Mouse (Mus musculus) embryonic stem cell, embryonic (primary cell): ENCODE results near the gene Aurkb.

Source experiments
- CTCF ChIA-PET, 4 experiments: fragments of 300-600 bp in 2 of 4; fragments of 350-600 bp in 2 of 4; sonication (Branson Sonifier 250); formaldehyde crosslinking; loops; one replicate each; lab custom pipeline; 2022; ENCODE audit warnings: inconsistent platforms in 2 of 4; lab: Charles Lee
- POLR2A ChIA-PET, 4 experiments: fragments of 300-600 bp in 2 of 4; fragments of 350-600 bp in 2 of 4; sonication (Branson Sonifier 250); formaldehyde crosslinking; loops; one replicate each; lab custom pipeline; 2022; ENCODE audit warnings: antibody characterized with exemption in 4 of 4, inconsistent platforms in 1 of 4; lab: Charles Lee

Gene Aurkb

GRCm38 (mm10) chr11:69045531-69046394 is at the start of gene Aurkb:
Gene Aurkb, plus strand, starts transcription at chr11:69045647.
- ChIA-PET CTCF (interaction anchor here in 3 of 4 experiments (0.6 to 1.5 kb wide), 3 partner anchors 10 to 83 kb away, joined by 3 to 11 read pairs (median 3); partner anchors contain the start of gene Borcs6 (in 1 of the 3)), POLR2A (interaction anchor here in 3 of 4 experiments (0.5 to 3.3 kb wide), 15 partner anchors 9 to 1616 kb away, joined by 3 to 35 read pairs (median 5); partner anchors contain the start of genes Borcs6 (in 3 of the 3) and Per1 (in 1 of the 3))

DNA sequence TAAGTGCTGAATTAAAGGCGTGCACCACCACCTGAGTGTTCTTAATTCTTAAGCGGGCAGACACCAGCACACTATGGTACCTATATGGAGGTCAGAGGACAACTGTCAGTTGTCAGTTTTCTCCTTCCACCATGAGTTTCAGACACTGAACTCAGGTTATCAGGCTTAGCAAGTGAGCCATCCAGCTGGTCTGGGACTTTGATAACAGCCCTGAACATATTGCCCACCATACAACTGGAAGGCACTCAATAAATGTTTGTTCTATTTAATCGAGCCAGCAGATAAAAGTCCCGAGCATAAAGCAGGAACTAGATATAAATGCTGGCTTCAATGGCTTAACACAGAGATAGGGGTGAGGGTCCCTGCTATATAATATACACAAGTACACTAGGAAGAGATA is 48.4 kb upstream of the Aurkb start:
- ChIA-PET CTCF (no interaction called here), POLR2A (interaction anchor here in 2 of 4 experiments (1.0 to 2.7 kb wide), 6 partner anchors 10 to 57 kb away, joined by 3 to 14 read pairs (median 5); no protein-coding TSS in a partner anchor)

DNA sequence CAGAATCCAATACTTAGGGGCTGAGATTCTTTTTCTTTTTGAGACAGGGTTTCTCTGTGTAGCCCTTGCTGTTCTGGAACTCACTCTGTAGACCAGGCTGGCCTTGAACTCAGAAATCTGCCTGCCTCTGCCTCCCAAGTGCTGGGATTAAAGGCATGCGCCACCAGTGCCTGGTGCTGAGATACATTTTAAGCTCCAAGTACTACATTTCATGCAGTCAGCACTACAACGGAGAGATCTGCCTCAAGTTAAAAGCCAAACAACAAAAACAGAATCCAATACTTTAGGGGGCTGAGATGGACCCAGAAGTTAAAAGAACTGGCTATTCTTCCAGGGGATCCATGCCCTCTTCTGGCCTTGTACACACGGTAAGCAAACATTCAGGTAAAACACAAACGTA is 42.7 kb upstream of the Aurkb start:
- ChIA-PET CTCF (interaction anchor here in 2 of 4 experiments (0.9 to 1.3 kb wide), 2 partner anchors 98 to 143 kb away, joined by 3 to 4 read pairs; no protein-coding TSS in a partner anchor), POLR2A (interaction anchor here in 2 of 4 experiments (0.6 to 6.5 kb wide), 13 partner anchors 9 to 98 kb away, joined by 3 to 33 read pairs (median 4); partner anchors contain the start of gene Slc25a35 (in 1 of the 2))

DNA sequence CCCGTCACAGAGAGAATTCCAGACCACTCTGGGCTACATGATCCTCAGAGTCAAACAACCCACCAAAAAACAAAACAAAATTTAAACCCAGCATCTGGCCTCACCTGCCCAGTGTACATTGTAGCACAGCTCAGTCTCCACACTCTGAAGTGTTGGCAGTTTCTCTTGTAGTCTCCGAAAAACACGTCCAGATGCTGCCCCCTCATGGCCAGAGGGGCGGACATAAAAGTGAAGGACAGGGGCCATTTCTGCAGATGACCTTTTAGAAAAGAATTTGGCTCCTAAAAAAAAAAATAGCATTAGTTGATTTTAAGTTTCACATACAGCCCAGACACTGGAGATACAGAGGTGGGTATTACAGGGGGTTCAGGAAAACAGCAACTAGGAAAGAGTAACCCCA is 41.9 kb upstream of the Aurkb start:
- CTCF ChIA-PET, result interaction anchor here in 2 of 4 experiments (0.6 to 1.3 kb wide), 6 partner anchors 37 to 252 kb away, joined by 3 to 8 read pairs (median 4); partner anchors contain the start of gene Rnf222 (in 1 of the 2)

GRCm38 (mm10) chr11:69005193-69005592 is 40.3 kb upstream of the Aurkb start:
- ChIA-PET POLR2A (interaction anchor here in 3 of 4 experiments (0.5 to 6.5 kb wide), 20 partner anchors 9 to 576 kb away, joined by 3 to 33 read pairs (median 4); partner anchors contain the start of gene Slc25a35 (in 1 of the 3)), CTCF (interaction anchor here in 2 of 4 experiments (0.8 to 1.0 kb wide), 2 partner anchors 32 to 100 kb away, joined by 3 to 4 read pairs; no protein-coding TSS in a partner anchor)

More for the DNA sequence above, 41.9 kb upstream of the Aurkb start:
- POLR2A ChIA-PET, result interaction anchor here (0.6 to 6.5 kb wide), 13 partner anchors 9 to 150 kb away, joined by 3 to 33 read pairs (median 4); no protein-coding TSS in a partner anchor

GRCm38 (mm10) chr11:69006575-69006974 is 38.9 kb upstream of the Aurkb start:
- ChIA-PET POLR2A (interaction anchor here in 2 of 4 experiments (1.3 to 6.5 kb wide), 9 partner anchors 10 to 94 kb away, joined by 3 to 33 read pairs (median 7); no protein-coding TSS in a partner anchor), CTCF (interaction anchor here in 1 of 4 experiments (0.7 kb wide), 1 partner anchor 130 kb away, joined by 3 read pairs; no protein-coding TSS in a partner anchor)

DNA sequence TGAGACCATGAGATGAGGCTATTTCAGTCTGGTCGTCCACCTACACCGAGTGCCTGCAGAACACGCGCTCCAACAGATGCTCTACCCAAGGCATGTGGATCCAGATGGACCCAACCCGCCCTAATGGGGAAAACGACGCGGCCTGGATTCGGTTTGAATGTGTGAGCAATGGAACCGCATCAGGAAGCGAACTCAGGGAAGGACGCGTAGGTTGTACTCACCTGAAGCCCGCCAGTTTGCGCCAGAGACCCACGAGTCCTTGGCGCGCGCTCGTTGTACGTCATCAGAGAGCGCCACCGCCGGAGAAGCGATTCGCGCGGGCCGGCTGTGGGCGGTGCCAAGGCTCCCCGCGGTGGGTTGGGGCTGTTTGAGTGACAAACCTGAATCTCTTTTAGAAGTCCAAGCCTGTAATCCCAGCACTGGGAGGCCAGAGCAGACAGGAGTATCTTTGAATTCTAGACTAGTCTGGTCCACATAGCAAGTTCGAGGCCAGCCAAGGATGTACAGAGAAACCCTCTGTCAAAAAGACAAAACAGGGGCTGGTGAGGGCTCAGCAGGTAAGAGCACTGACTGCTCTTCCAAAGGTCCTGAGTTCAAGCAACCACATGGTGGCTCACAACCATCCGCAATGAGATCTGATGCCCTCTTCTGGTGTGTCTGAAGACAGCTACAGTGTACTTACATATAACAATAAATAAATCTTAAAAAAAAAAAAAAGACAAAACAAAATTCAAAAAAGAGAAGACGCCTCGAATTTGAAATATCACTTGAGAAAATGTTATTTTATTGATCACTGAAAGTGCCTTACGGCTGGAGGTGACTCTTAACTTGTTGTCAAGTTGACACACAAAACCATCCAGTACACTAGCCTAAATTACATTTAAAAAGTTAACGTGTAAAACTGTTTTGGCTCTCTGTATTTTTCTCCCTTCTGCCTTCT is 37.0 kb upstream of the Aurkb start, which contains the start of gene Pfas:
Gene Pfas, minus strand, starts transcription at position 279 of the 940 bp plus-strand sequence.
- POLR2A ChIA-PET, result interaction anchor here in 3 of 4 experiments (0.7 to 4.3 kb wide), 10 partner anchors 8 to 106 kb away, joined by 3 to 26 read pairs (median 4); partner anchors contain the start of genes Borcs6 (in 1 of the 3) and Rangrf (in 1 of the 3)
- CTCF ChIA-PET, result interaction anchor here in 3 of 4 experiments (0.6 to 0.7 kb wide), 3 partner anchors 13 to 40 kb away, joined by 3 read pairs; partner anchors contain the start of gene Slc25a35 (in 1 of the 3)

- ChIA-PET POLR2A (interaction anchor here in 2 of 4 experiments (1.1 to 3.2 kb wide), 3 partner anchors 9 to 105 kb away, joined by 4 to 15 read pairs (median 5); partner anchors contain the start of gene Borcs6 (in 1 of the 2)), CTCF (interaction anchor here in 2 of 4 experiments (0.5 to 1.9 kb wide), 2 partner anchors 26 to 409 kb away, joined by 3 to 5 read pairs; no protein-coding TSS in a partner anchor)
Measured at GRCm38 (mm10) chr11:69009508-69009907, 35.9 kb upstream of the Aurkb start.

DNA sequence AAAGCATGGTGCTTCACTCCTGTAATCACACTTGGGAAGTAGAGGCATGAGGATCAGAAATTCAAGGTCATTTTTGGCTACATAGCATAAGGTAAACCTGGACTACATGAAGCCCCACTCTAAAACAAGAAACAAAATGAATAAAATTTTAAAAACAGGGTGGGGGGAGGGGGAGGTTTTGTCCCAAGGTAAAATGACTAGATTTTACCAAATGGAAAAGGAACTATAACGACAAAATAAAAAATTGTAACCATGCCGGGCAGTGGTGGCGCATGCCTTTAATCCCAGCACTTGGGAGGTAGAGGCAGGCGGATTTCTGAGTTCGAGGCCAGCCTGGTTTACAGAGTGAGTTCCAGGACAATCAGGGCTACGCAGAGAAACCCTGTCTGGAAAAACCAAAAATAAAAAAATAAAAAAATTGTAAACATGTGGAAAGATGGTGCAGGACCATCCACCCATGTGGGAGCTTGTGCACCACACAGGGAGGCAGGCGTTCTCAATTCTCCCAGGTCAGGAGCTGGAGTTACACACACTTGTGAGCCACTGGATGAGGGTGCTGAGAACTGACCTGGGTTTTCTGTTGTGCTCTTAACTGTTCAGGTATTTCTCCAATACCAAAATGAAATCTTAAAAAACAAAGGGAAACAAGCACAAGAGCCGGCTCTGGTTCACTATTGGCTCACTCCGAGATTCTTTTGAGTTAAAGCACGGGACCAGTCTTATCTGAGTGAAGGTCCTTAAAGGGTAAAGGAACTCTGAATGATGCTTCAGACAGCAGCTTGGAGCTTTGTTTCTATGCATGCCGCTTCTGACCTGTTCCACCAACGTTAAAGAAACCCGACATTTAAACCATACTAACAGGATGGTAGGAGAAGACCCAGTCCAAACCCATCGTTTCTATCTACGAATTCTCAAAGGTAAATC is 34.8 kb upstream of the Aurkb start:
- POLR2A ChIA-PET, result interaction anchor here in 3 of 4 experiments (0.8 to 4.0 kb wide), 30 partner anchors 10 to 225 kb away, joined by 3 to 39 read pairs (median 7); partner anchors contain the start of genes Borcs6 (in 2 of the 3), Per1 (in 2 of the 3), Aurkb (in 1 of the 3) and Slc25a35 (in 1 of the 3)

DNA sequence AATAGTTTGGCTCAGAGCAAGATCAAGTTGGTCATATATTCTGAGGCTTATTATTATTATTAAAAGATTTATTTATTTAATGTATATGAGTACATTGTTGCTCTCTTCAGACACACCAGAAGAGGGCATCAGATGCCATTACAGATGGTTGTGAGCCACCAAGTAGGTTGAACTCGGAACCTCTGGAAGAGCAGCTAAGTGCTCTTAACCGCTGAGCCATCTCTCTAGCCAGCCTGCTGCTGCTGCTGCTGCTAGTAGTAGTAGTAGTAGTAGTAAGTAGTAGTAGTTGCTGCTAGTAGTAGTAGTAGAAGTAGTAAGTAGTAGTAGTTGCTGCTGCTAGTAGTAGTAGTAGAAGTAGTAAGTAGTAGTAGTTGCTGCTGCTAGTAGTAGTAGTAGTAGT is 34.0 kb upstream of the Aurkb start:
- ChIA-PET POLR2A (interaction anchor here in 3 of 4 experiments (0.6 to 4.0 kb wide), 70 partner anchors 8 to 773 kb away, joined by 3 to 39 read pairs (median 5); partner anchors contain the start of genes Borcs6 (in 3 of the 3), Per1 (in 2 of the 3), 9130213A22Rik (in 1 of the 3) and Aloxe3 (in 1 of the 3)), CTCF (interaction anchor here (0.6 to 2.0 kb wide), 11 partner anchors 17 to 1368 kb away, joined by 3 to 10 read pairs (median 4); no protein-coding TSS in a partner anchor)

More for the DNA sequence above, 34.8 kb upstream of the Aurkb start:
- CTCF ChIA-PET, result interaction anchor here in 3 of 4 experiments (0.6 to 2.0 kb wide), 8 partner anchors 18 to 1367 kb away, joined by 3 to 10 read pairs (median 4); no protein-coding TSS in a partner anchor

DNA sequence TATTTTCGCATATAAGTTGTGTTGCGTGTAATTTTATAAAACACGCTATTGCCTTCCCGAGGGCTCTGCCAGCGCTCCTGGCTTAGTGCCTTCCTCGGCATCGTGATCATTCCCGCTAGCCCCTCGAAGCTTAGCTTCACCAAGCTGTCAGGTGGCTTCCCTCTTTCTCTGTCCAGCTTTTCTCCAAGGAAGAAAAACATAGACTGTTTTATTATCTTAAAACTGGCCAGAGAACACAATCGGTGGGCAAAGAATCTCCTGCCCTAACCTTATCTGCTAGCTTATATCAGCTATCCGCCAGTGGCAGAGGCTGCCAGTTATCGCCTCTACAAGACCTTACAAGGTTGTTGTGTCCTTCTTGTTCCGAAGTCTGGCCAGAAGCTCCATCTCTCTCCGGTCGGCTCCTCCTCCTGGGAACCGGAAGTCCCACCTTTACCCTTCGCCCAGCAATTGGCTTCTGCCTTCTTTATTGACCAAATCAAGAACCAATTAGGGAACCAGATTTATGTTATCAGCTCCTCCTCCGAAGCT is 33.3 kb upstream of the Aurkb start:
- CTCF ChIA-PET, result interaction anchor here (0.5 to 2.3 kb wide), 14 partner anchors 17 to 114 kb away, joined by 3 to 13 read pairs (median 4); no protein-coding TSS in a partner anchor
- POLR2A ChIA-PET, result interaction anchor here (0.5 to 4.0 kb wide), 103 partner anchors 8 to 773 kb away, joined by 3 to 39 read pairs (median 4); partner anchors contain the start of genes Borcs6 (in 3 of the 4), Ndel1 (in 2 of the 4), 9130213A22Rik (in 1 of the 4) and Aloxe3 (in 1 of the 4)

DNA sequence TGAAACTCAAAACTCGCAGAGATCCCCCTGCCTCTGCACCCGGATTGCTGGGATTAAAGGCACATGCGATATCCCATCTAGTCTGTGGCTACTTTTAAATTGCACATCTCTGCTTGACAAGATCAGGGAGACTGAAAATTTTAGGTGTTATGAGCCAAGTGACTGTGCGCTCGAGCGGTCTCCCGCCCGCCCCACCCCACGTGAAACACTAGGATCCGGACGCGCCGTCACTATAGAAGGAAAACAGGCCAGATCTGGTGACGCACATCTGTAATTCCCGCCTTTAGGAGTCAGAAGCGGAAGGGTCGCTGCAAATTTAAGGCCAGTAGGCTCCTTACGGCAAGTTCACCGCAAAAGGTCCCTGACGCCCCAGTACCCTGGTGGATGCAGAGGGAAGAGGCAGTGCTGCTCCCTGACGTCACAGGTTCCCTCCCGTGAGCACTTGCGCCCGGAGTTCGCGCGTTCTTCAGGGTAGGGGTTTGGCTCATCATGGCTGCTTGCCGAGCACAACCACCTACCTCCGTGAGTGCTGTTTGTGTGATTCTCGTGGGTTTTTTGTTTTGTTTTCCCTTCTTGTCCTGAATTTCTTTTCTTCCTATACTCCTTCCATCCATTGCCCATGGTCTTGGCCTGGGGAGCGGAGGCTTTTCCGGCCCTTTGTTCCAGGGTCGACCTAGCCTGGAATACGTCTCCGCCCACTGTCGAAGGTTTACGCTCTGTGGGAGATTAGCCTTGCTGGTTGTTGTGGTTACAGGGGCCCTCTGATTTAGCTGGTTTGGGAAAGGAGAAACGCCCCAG is 29.6 kb upstream of the Aurkb start, which contains the start of gene Ctc1:
Gene Ctc1, plus strand, starts transcription at position 268 of the 798 bp plus-strand sequence.
- POLR2A ChIA-PET, result interaction anchor here in 3 of 4 experiments (0.5 to 3.6 kb wide), 29 partner anchors 8 to 564 kb away, joined by 3 to 15 read pairs (median 3); partner anchors contain the start of genes Borcs6 (in 1 of the 3), Trp53 (in 1 of the 3) and Wrap53 (in 1 of the 3)
- CTCF ChIA-PET, result interaction anchor here in 2 of 4 experiments (0.5 to 1.2 kb wide), 3 partner anchors 20 to 141 kb away, joined by 3 to 4 read pairs (median 4); no protein-coding TSS in a partner anchor

- POLR2A ChIA-PET, result interaction anchor here in 3 of 4 experiments (0.5 to 3.6 kb wide), 24 partner anchors 8 to 114 kb away, joined by 3 to 15 read pairs (median 3); partner anchors contain the start of gene Borcs6 (in 1 of the 3)
- CTCF ChIA-PET, result interaction anchor here in 2 of 4 experiments (1.0 to 1.2 kb wide), 2 partner anchors 19 to 23 kb away, joined by 3 to 4 read pairs; no protein-coding TSS in a partner anchor
Measured at GRCm38 (mm10) chr11:69016755-69017154, 28.7 kb upstream of the Aurkb start.
